Mouse (Mus musculus): ENCODE results near the gene Lpin1. TPM values are rescaled to one million over a fixed set of nuclear protein-coding genes. Genes with fewer than 3 reads are reported as not detected.

Lpin1 gene
- polyA plus RNA-seq, 1 experiment from 2014 or later = 6.5 TPM

GRCm38 (mm10) chr12:16515183-16515582 lies 95.6 kb downstream of the Lpin1 start:
- no peak overlapping the region for H3K4me2 ChIP-seq (replicated peaks)
- H3K9ac ChIP-seq = no peak overlapping the region
- WGBS = 77% methylated on average over 9 of the region's 9 CpGs
- no peaks in the 10 kb centered on the region for H3K4me1 ChIP-seq
- no peak overlapping the region for H3K4me3 ChIP-seq (replicated peaks)
- no peaks in the 10 kb centered on the region for H3K36me3 ChIP-seq
- no peaks in the 10 kb centered on the region for H3K27me3 ChIP-seq
- H3K9me3 ChIP-seq (replicated peaks) = no peaks in the 10 kb centered on the region
- no peak overlapping the region for H3K27ac ChIP-seq (replicated peaks)
- ATAC-seq (ENCODE audit: insufficient number of reproducible peaks, low FRiP score, low TSS enrichment, low read depth) = no peak

DNA sequence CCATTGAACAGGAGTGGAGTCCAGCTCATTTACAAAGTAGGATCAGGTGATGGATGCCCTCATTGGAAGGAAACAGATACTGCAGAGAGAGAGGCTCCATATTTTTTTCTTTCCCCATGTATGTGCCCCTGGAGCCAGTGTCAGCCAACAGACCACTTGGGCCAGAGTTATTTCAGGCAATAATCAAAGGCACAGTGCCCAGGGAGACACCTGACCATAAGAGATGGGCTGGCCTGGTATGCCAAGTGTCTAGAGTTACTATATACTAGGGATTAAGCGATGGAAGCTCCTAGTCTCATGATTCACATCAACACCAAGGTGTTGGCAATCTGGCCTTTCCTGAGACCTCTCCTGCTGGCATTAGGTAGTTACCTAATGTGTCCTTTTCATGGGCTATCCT lies 97.8 kb downstream of the Lpin1 start:
- H3K4me3 ChIP-seq (replicated peaks) = no peak overlapping the region
- no peak for ATAC-seq (ENCODE audit: insufficient number of reproducible peaks, low FRiP score, low TSS enrichment, low read depth)
- H3K4me1 ChIP-seq = peaks cover 11% of the 10 kb centered on the region; the same call in 1 of the 2 replicates
- 93% methylated on average over 1 of the region's 1 CpGs for WGBS
- no peak overlapping the region for H3K9ac ChIP-seq
- H3K36me3 ChIP-seq = no peaks in the 10 kb centered on the region
- no peaks in the 10 kb centered on the region for H3K27me3 ChIP-seq
- H3K27ac ChIP-seq (replicated peaks) = no peak overlapping the region
- no peak overlapping the region for H3K4me2 ChIP-seq (replicated peaks)
- H3K9me3 ChIP-seq (replicated peaks) = no peaks in the 10 kb centered on the region

DNA sequence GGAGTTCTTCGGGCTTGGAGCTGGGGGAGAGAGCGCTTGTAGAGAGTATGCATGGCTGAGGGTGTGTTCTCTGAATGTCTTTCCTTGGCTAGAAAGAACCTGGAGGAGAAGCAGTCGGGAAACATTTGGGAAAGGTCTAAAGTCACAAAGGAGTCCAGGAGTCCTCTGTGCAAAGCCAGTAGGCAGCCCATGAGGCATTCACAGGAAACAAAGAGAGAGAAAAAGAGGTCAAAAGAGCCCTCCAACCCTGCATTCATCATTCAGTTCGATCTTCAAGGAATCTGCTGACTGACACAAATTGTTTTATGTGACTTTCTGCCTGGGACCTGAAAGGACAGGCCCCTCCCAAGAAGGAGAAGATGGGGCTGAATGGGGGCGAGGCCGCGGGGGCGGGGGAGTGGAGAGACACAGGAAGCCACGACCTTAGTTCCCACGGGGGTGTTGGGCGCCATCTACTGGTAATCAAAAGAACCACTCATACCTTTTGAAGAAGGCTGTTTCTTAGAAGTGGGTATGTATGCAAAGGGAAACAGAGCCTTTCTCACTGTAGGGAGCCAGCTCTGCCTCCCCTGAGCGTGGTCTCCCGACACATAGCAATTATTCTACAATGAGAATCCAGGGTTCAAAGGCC lies 101.5 kb downstream of the Lpin1 start:
- H3K4me2 ChIP-seq (replicated peaks) = no peak overlapping the region

DNA sequence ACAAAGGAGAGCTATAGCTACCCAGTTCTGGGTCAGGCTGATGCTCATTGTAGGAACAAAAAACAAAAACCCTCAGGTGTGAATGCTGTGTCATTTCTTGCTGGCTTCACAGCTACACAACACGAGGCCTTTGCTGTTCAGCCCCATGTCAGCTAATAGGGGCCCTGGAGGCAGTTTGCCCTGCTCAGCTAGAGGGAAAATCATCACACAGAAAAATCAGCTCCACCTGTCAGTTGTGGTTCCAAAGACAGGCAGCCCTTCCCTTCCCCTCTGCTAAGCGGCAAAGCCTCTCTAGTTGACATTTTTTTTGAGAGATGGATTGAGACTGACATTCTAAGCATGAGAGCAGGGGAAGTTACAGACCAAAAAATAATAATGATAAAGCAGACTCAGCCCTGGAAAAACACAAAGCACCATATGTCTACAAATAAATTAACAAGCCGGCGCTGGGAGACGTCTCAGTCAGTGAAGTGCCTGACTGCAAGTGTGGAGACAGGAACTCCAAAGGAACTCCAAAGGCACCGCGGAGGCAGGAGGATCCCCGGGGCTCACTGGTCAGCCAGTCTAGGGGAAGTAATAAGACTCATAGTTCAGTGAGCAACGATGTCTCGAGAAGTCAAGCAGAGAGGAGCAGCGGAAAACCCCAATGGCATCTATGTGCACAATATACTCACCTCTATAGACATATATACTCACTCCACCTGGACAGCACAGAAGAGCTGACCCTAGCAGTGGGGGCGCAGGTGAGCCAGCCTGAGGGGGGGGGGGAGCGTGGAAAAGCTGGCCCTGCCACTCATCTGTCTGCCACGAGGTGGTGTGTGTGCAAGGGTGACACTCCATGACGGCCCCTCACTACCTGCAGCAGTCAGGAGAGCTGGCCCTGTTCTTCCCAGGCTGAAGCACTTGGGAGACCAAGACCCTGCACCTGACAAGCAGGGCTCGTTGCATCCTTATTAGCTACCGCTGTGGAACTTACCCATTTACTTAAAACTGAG lies 103.7 kb downstream of the Lpin1 start:
- H3K36me3 ChIP-seq = no peaks in the 10 kb centered on the region
- no peak for ATAC-seq (ENCODE audit: insufficient number of reproducible peaks, low FRiP score, low TSS enrichment, low read depth)
- H3K4me1 ChIP-seq = peaks cover 11% of the 10 kb centered on the region; the same call in 1 of the 2 replicates
- H3K9ac ChIP-seq = no peak overlapping the region
- no peaks in the 10 kb centered on the region for H3K9me3 ChIP-seq (replicated peaks)
- no peak overlapping the region for H3K4me2 ChIP-seq (replicated peaks)
- no peak overlapping the region for H3K27ac ChIP-seq (replicated peaks)
- no peak overlapping the region for H3K4me3 ChIP-seq (replicated peaks)
- no peaks in the 10 kb centered on the region for H3K27me3 ChIP-seq
- 52% methylated on average over 17 of the region's 17 CpGs for WGBS

More for the DNA sequence above, 101.5 kb downstream of the Lpin1 start:
- peak; percentile 51; the same call in 1 of the 2 replicates for ATAC-seq (ENCODE audit: insufficient number of reproducible peaks, low FRiP score, low TSS enrichment, low read depth)
- Histone ChIP-seq H3K4me1 (peaks cover 11% of the 10 kb centered on the region; the same call in 1 of the 2 replicates), H3K36me3 (no peaks in the 10 kb centered on the region), H3K9me3 (replicated peaks) (no peaks in the 10 kb centered on the region), H3K9ac (no peak overlapping the region), H3K27me3 (no peaks in the 10 kb centered on the region), H3K4me3 (replicated peaks) (no peak overlapping the region), H3K27ac (replicated peaks) (no peak overlapping the region)
- 15% methylated on average over 13 of the region's 13 CpGs for WGBS

GRCm38 (mm10) chr12:16504244-16504643 lies 106.5 kb downstream of the Lpin1 start:
- no peaks in the 10 kb centered on the region for H3K36me3 ChIP-seq
- H3K27me3 ChIP-seq = no peaks in the 10 kb centered on the region
- H3K9me3 ChIP-seq (replicated peaks) = no peaks in the 10 kb centered on the region
- ATAC-seq (ENCODE audit: insufficient number of reproducible peaks, low FRiP score, low TSS enrichment, low read depth) = no peak
- no peak overlapping the region for H3K9ac ChIP-seq
- H3K4me1 ChIP-seq = peaks cover 5% of the 10 kb centered on the region; the same call in 1 of the 2 replicates
- no peak overlapping the region for H3K4me3 ChIP-seq (replicated peaks)
- H3K4me2 ChIP-seq (replicated peaks) = no peak overlapping the region
- WGBS = 78% methylated on average over 3 of the region's 3 CpGs
- H3K27ac ChIP-seq (replicated peaks) = no peak overlapping the region

GRCm38 (mm10) chr12:16497960-16498359 lies 112.8 kb downstream of the Lpin1 start:
- H3K9ac ChIP-seq = no peak overlapping the region
- no peak for ATAC-seq (ENCODE audit: insufficient number of reproducible peaks, low FRiP score, low TSS enrichment, low read depth)
- no peaks in the 10 kb centered on the region for H3K4me1 ChIP-seq
- H3K27ac ChIP-seq (replicated peaks) = no peak overlapping the region
- no peaks in the 10 kb centered on the region for H3K36me3 ChIP-seq
- no peak overlapping the region for H3K4me3 ChIP-seq (replicated peaks)
- H3K27me3 ChIP-seq = no peaks in the 10 kb centered on the region
- no peak overlapping the region for H3K4me2 ChIP-seq (replicated peaks)
- 26% methylated on average over 4 of the region's 4 CpGs for WGBS
- H3K9me3 ChIP-seq (replicated peaks) = no peaks in the 10 kb centered on the region

DNA sequence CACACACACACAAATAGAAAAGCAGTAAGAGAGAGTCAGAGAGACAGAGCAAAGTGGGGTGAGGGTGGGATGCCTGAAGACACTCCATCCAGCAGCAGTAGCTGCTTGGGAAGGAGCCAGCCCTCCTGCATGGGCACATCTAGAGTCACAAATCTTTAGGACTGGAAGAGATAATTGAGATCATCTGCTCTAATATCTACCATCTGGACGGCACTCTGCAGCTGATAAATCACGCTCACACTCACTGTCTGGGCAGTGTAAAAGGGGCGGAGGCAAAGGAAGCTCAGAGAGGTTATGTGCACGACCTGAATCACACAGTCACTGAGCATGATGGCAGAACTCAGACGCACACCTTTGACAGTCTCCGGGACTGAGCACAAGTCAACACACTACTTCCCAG lies 118.1 kb downstream of the Lpin1 start:
- Histone ChIP-seq H3K4me1 (no peaks in the 10 kb centered on the region), H3K27ac (replicated peaks) (no peak overlapping the region), H3K27me3 (no peaks in the 10 kb centered on the region), H3K9ac (no peak overlapping the region), H3K9me3 (replicated peaks) (no peaks in the 10 kb centered on the region), H3K36me3 (no peaks in the 10 kb centered on the region), H3K4me2 (replicated peaks) (no peak overlapping the region), H3K4me3 (replicated peaks) (no peak overlapping the region)
- WGBS = 55% methylated on average over 6 of the region's 6 CpGs
- ATAC-seq (ENCODE audit: insufficient number of reproducible peaks, low FRiP score, low TSS enrichment, low read depth) = no peak

DNA sequence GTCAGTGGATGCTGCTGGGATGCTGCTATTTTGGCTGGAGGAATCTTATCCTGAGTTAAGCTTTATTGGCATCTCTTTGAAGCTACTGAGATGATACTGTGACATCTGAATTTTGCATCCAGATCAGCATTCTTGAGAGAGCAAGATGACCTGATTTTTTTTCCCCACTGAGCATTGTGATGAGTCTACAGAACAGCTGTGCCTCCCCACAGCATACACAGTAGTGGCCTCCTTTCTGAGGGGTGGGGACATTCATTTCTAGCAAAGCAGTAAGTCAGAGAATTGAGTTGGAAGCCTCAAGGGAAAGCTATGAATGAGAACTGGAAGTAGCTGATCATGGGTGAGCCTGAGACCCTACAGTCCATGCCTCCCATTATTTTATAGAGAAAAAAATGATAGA lies 121.9 kb downstream of the Lpin1 start:
- Histone ChIP-seq H3K9me3 (replicated peaks) (no peaks in the 10 kb centered on the region), H3K9ac (no peak overlapping the region), H3K27me3 (no peaks in the 10 kb centered on the region), H3K4me2 (replicated peaks) (no peak overlapping the region), H3K4me3 (replicated peaks) (no peak overlapping the region), H3K4me1 (no peaks in the 10 kb centered on the region), H3K27ac (replicated peaks) (no peak overlapping the region), H3K36me3 (no peaks in the 10 kb centered on the region)
- no peak for ATAC-seq (ENCODE audit: insufficient number of reproducible peaks, low FRiP score, low TSS enrichment, low read depth)

GRCm38 (mm10) chr12:16487453-16487852 lies 123.3 kb downstream of the Lpin1 start:
- WGBS = 50% methylated on average over 2 of the region's 2 CpGs
- ATAC-seq (ENCODE audit: insufficient number of reproducible peaks, low FRiP score, low TSS enrichment, low read depth) = no peak

More at GRCm38 (mm10) chr12:16487453-16487852, 123.3 kb downstream of the Lpin1 start:
- Histone ChIP-seq H3K27me3 (no peaks in the 10 kb centered on the region), H3K4me3 (replicated peaks) (no peak overlapping the region), H3K4me2 (replicated peaks) (no peak overlapping the region), H3K36me3 (no peaks in the 10 kb centered on the region), H3K9ac (no peak overlapping the region), H3K9me3 (replicated peaks) (no peaks in the 10 kb centered on the region), H3K27ac (replicated peaks) (no peak overlapping the region), H3K4me1 (no peaks in the 10 kb centered on the region)
